Mouse (Mus musculus) cortical plate, adult 2 months (tissue): Measurements from ENCODE around the gene Slu7. TPM values are rescaled to one million over a fixed set of nuclear protein-coding genes. Genes with fewer than 3 reads are reported as not detected.
A peak's percentile ranks its signal among the peaks of the same experiment; 100 is the strongest.

ENCODE experiments used
- H3K27ac ChIP-seq: fragments of 200-500 bp; 2 replicates; pipeline ENCODE4 v1.5.1; 2012; ENCODE audit warnings: low read length, control low read depth, inconsistent platforms; ENCODE audit not compliant: insufficient read depth
- H3K4me1 ChIP-seq: fragments of 200-500 bp; 2 replicates; pipeline ENCODE4 v1.6.1; 2011; ENCODE audit warnings: low read length; ENCODE audit not compliant: control insufficient read depth, insufficient read depth
- H3K4me3 ChIP-seq: fragments of 200-500 bp; 2 replicates; pipeline ENCODE4 v1.5.1; 2011; ENCODE audit warnings: mild to moderate bottlenecking, low read length, control low read depth; ENCODE audit not compliant: insufficient read depth
- CTCF ChIP-seq: fragments of 200-500 bp; IDR thresholded peaks from 2 replicates; pipeline ENCODE4 v1.5.1; 2011; ENCODE audit warnings: mild to moderate bottlenecking, control low read depth, low read length; ENCODE audit not compliant: insufficient read depth; ENCODE audit errors: extremely low read depth
- POLR2A ChIP-seq: fragments of 200-500 bp; IDR thresholded peaks from 2 replicates; pipeline ENCODE4 v1.6.1; 2011; ENCODE audit warnings: mild to moderate bottlenecking, low read length, control low read depth; ENCODE audit not compliant: insufficient read depth; ENCODE audit errors: extremely low read depth
- polyA plus RNA-seq: library from polyadenylated mRNA; depleted of rRNA; stranded (reverse); fragments of >200 nt; gene quantifications from 2 replicates; pipeline ENCODE4 v1.2.3, GENCODE M21; 2012

Slu7 gene
- polyA plus RNA-seq, 1 experiment: 20.9 TPM

GRCm38 (mm10) chr11:43417201-43417600, 16.3 kb upstream of the Slu7 start:
- TF ChIP-seq POLR2A (no peak), CTCF (no peak)
- no peak overlapping the region for H3K4me3 ChIP-seq
- H3K27ac ChIP-seq: no peak overlapping the region
- no peaks in the 10 kb centered on the region for H3K4me1 ChIP-seq

GRCm38 (mm10) chr11:43424386-43424785, 9.2 kb upstream of the Slu7 start:
- Histone ChIP-seq H3K27ac (no peak overlapping the region), H3K4me3 (no peak overlapping the region)
- TF ChIP-seq POLR2A (no peak), CTCF (peak; percentile 31; the same call in 1 of the 2 replicates)

GRCm38 (mm10) chr11:43425166-43425709, 8.3 kb upstream of the Slu7 start:
- Histone ChIP-seq H3K4me1 (0 out of 2 replicates have a peak, but pooled peaks cover 2% of the 10 kb centered on the region), H3K27ac (no peak overlapping the region), H3K4me3 (peak overlapping the region; percentile 63; the same call in 1 of the 2 replicates)
- TF ChIP-seq POLR2A (no peak), CTCF (no peak)

More at GRCm38 (mm10) chr11:43424386-43424785, 9.2 kb upstream of the Slu7 start:
- H3K4me1 ChIP-seq: 0 out of 2 replicates have a peak, but pooled peaks cover 2% of the 10 kb centered on the region

GRCm38 (mm10) chr11:43425824-43426413, 7.6 kb upstream of the Slu7 start, which contains the start of gene Pttg1:
Gene Pttg1 (minus strand): TSS chr11:43426251.
- Histone ChIP-seq H3K4me1 (0 out of 2 replicates have a peak, but pooled peaks cover 2% of the 10 kb centered on the region), H3K4me3 (peak within 1 kb of the TSS; percentile 63), H3K27ac (peak within 1 kb of the TSS; percentile 55)
- TF ChIP-seq CTCF (no peak), POLR2A (peak; percentile 94)

GRCm38 (mm10) chr11:43426414-43426884, 7.1 kb upstream of the Slu7 start:
- 0 out of 2 replicates have a peak, but pooled peaks cover 2% of the 10 kb centered on the region for H3K4me1 ChIP-seq
- H3K27ac ChIP-seq: peak overlapping the region; percentile 55
- H3K4me3 ChIP-seq: peak overlapping the region; percentile 63
- TF ChIP-seq POLR2A (no peak), CTCF (no peak)

GRCm38 (mm10) chr11:43434024-43434407, 472 bp downstream of the Slu7 start:
- Histone ChIP-seq H3K4me3 (peak overlapping the region; percentile 84), H3K27ac (no peak overlapping the region)
- no peak for TF ChIP-seq CTCF
- no peak for TF ChIP-seq POLR2A

GRCm38 (mm10) chr11:43441121-43441520, 7.6 kb downstream of the Slu7 start:
- Histone ChIP-seq H3K4me1 (no peaks in the 10 kb centered on the region), H3K4me3 (no peak overlapping the region), H3K27ac (peak overlapping the region; percentile 65; the same call in 1 of the 2 replicates)
- TF ChIP-seq CTCF (no peak), POLR2A (no peak)

More at GRCm38 (mm10) chr11:43434024-43434407, 472 bp downstream of the Slu7 start:
- peaks cover 4% of the 10 kb centered on the region; the same call in 1 of the 2 replicates for H3K4me1 ChIP-seq

- TF ChIP-seq POLR2A (no peak), CTCF (no peak)
- no peak overlapping the region for H3K27ac ChIP-seq
- H3K4me1 ChIP-seq: no peaks in the 10 kb centered on the region
- no peak overlapping the region for H3K4me3 ChIP-seq
These were observed 9.6 kb downstream of the Slu7 start for GRCm38 (mm10) chr11:43443183-43443582.

GRCm38 (mm10) chr11:43449916-43450315, 16.4 kb downstream of the Slu7 start:
- no peak overlapping the region for H3K27ac ChIP-seq
- H3K4me3 ChIP-seq: no peak overlapping the region
- H3K4me1 ChIP-seq: no peaks in the 10 kb centered on the region
- TF ChIP-seq CTCF (no peak), POLR2A (no peak)

GRCm38 (mm10) chr11:43451322-43451721, 17.8 kb downstream of the Slu7 start:
- H3K4me1 ChIP-seq: no peaks in the 10 kb centered on the region
- H3K4me3 ChIP-seq: no peak overlapping the region
- TF ChIP-seq CTCF: no peak
- no peak for TF ChIP-seq POLR2A
- no peak overlapping the region for H3K27ac ChIP-seq
